Mouse (Mus musculus): ENCODE results near the gene Eef1a2.

GRCm38 (mm10) chr2:181160821-181161220 is 4.0 kb upstream of the Eef1a2 start:
- TF ChIP-seq EP300 (IDR thresholded peaks at IDR 0.05; ENCODE audit: insufficient read depth, low read depth, low read length) (no peak), CTCF (IDR thresholded peaks at IDR 0.05) (no peak), POLR2A (IDR thresholded peaks at IDR 0.05; ENCODE audit: insufficient read depth, low read depth, low read length) (no peak)

All from heart, adult 2 months (tissue).